Mouse (Mus musculus): ENCODE measurements around the gene Uvrag.

DNA sequence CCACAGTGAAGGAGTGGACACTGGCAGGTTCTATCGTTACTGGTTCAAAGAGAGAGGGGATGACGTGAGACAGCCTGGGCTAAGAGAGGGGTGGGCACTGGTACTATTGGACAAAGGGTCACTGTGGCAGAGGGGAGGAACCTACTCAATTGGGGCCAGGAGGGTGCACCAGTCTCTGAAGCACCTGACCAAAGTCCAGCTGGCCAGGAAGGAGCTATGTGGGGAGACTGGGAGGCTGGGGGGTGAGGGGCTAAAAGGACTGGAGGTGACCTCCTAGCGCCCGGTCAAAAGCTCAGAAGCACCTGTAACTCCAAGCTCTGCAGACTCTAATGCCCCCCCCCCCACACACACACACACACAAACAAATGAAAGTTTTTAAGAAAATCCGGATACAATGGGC is 65.8 kb downstream of the Uvrag start:
- TF ChIP-seq CTCF (IDR thresholded peaks at IDR 0.05; ENCODE audit: extremely low read depth, insufficient read depth, insufficient read length, insufficient replicate concordance) (no peak), POLR2A (IDR thresholded peaks at IDR 0.05; ENCODE audit: low read depth, low read length) (no peak)
